In the genomic region with DNA sequence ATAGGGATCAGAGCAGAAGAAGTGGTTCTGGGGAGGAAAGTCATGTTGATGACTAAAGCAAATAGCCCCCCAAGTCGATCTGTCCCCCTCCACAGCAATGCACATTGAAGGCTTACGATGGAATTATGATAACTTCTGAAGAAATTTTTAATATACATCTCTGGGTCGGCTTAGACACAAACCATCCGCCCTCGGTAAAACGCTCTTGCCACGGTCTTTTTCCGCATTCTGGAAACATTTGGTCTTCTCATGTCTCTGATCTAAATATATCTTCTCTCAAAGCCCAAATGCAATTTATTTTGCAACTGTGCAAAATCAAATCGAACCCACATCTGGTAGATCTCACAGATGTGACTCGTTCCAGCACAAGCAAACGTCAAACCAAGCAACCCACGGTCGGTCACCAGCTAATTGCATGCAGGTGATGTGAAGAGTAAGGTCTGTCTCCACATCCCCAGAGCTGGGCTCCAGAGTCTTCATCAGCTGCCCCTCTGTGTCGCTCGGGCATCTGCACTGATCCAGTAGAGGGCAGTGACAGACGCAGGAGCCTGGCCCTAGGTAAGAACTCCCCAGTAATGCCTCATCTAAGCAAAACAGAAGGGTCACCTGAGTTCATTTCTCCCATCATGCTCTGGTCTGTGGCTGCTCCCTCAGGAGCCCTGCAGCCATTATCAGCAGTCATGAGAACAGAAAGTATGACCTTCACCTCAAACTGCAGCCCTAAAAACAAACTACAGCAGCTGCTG, we compare ENCODE assay signal across 9 mouse cellular contexts.
DNase-seq lines count a peak whose midpoint lies in the region; ATAC-seq and TF ChIP-seq lines count a peak whose summit lies in the region.
"Had no signal": no experiment of that assay in that cellular context is flagged by ENCODE, and none has a peak within 500 bp of the region (broad histone marks: within the 10 kb centered on the region; RNA-seq: fewer than 3 reads in every experiment).

No protein-coding gene starts in this region.

- no peak overlapping the region for H3K9ac ChIP-seq in MEL (ENCODE audit: control insufficient read depth, low read depth, low read length, poor library complexity, severe bottlenecking)
- no peak overlapping the region for H3K9ac ChIP-seq in heart, embryonic 13.5 days
- no peak overlapping the region for H3K9ac ChIP-seq in limb, embryonic 11.5 days (ENCODE audit: low read length)
- H3K9ac ChIP-seq: limb, embryonic 12.5 days had no signal

- peaks cover 0 to 12% of the 10 kb centered on the region in 2 experiments; a peak in 2 of 4 replicates for H3K36me3 ChIP-seq in MEL (ENCODE audit: control insufficient read depth in 1 of 2, insufficient read depth in 2 of 2, low read length in 2 of 2)
- no peaks in the 10 kb centered on the region for H3K36me3 ChIP-seq in heart, embryonic 13.5 days
- H3K36me3 ChIP-seq in limb, embryonic 11.5 days (ENCODE audit: control insufficient read depth, insufficient read depth, low read length), result no peaks in the 10 kb centered on the region
- H3K36me3 ChIP-seq: limb, embryonic 12.5 days had no signal

- TF ChIP-seq POLR2A in MEL (IDR thresholded peaks at IDR 0.05; ENCODE audit: control insufficient read depth in 1 of 2, insufficient read depth in 1 of 2, low read depth in 1 of 2, low read length in 2 of 2, poor library complexity in 1 of 2), result no peak

- 79% methylated on average over 16 of the region's 16 CpGs for WGBS in heart, embryonic 13.5 days
- 71% methylated on average over 16 of the region's 16 CpGs for WGBS in limb, embryonic 11.5 days

- no peaks in the 10 kb centered on the region for H3K9me3 ChIP-seq in MEL (replicated peaks; ENCODE audit: insufficient read depth, low read length)
- no peaks in the 10 kb centered on the region for H3K9me3 ChIP-seq in heart, embryonic 13.5 days
- no peaks in the 10 kb centered on the region for H3K9me3 ChIP-seq in limb, embryonic 11.5 days (ENCODE audit: control insufficient read depth, low read length)
- H3K9me3 ChIP-seq: limb, embryonic 12.5 days had no signal

- H3K79me2 ChIP-seq in MEL (ENCODE audit: control insufficient read depth, insufficient read depth, low read length, poor library complexity), result no peaks in the 10 kb centered on the region

- no peak; the same call in 1 of the 2 replicates for TF ChIP-seq RAD21 in MEL (IDR thresholded peaks at IDR 0.05; ENCODE audit: low read depth, low read length)

- H3K4me1 ChIP-seq in MEL (ENCODE audit: control insufficient read depth in 1 of 2, insufficient read depth in 2 of 2, low read length in 2 of 2), result peaks cover 6 to 15% of the 10 kb centered on the region in 2 experiments
- peaks cover 35% of the 10 kb centered on the region for H3K4me1 ChIP-seq in heart, embryonic 13.5 days
- H3K4me1 ChIP-seq in limb, embryonic 11.5 days (ENCODE audit: control insufficient read depth, insufficient read depth, low read length), result no peaks in the 10 kb centered on the region

- H3K27me3 ChIP-seq in MEL (ENCODE audit: control insufficient read depth in 1 of 2, insufficient read depth in 2 of 2, low read length in 2 of 2), result no peaks in the 10 kb centered on the region; a peak in 1 of 4 replicates
- no peaks in the 10 kb centered on the region for H3K27me3 ChIP-seq in heart, embryonic 13.5 days (replicated peaks)
- no peaks in the 10 kb centered on the region for H3K27me3 ChIP-seq in limb, embryonic 11.5 days (ENCODE audit: control insufficient read depth, insufficient read depth, low read length)
- H3K27me3 ChIP-seq: limb, embryonic 12.5 days had no signal

- no peak overlapping the region for H3K4me2 ChIP-seq in heart, embryonic 13.5 days
- no peak overlapping the region for H3K4me2 ChIP-seq in limb, embryonic 11.5 days (ENCODE audit: low read depth, severe bottlenecking)
- H3K4me2 ChIP-seq: limb, embryonic 12.5 days had no signal

- peak; percentile 27 for DNase-seq in A20 (ENCODE audit: low read depth, low spot score)
- no peak for DNase-seq in MEL (ENCODE audit: low read depth, low spot score)
- no peak for DNase-seq in limb, embryonic 11.5 days (ENCODE audit: low spot score)
- DNase-seq in cerebellum, postnatal 36 days, result no peak
- no peak for DNase-seq in ovary, postnatal 10 days (ENCODE audit: low spot score)
- no peak for DNase-seq in layer of hippocampus, adult 9-11 months
- DNase-seq: adrenal gland, adult 2 months had no signal

- no peak overlapping the region for H3K4me3 ChIP-seq in MEL (ENCODE audit: control insufficient read depth in 1 of 2, insufficient read depth in 1 of 2, low read depth in 2 of 2, low read length in 2 of 2)
- no peak overlapping the region for H3K4me3 ChIP-seq in heart, embryonic 13.5 days
- H3K4me3 ChIP-seq in limb, embryonic 11.5 days (ENCODE audit: low read depth, low read length), result no peak overlapping the region
- H3K4me3 ChIP-seq: limb, embryonic 12.5 days had no signal

- TF ChIP-seq CTCF in MEL (IDR thresholded peaks at IDR 0.05 in 2 of 3, conservative IDR thresholded peaks at IDR 0.05 in 1 of 3; ENCODE audit: control insufficient read depth in 1 of 3, insufficient read depth in 1 of 3, low read depth in 2 of 3, low read length in 3 of 3, poor library complexity in 1 of 3, severe bottlenecking in 1 of 3), result peak in 2 of 3 experiments; percentile 5 to 10; a peak in 1 of 6 replicates

- no peak overlapping the region for H3K27ac ChIP-seq in MEL (ENCODE audit: control insufficient read depth, low read depth, low read length)
- peak overlapping the region; percentile 71 for H3K27ac ChIP-seq in heart, embryonic 13.5 days (replicated peaks)
- no peak overlapping the region for H3K27ac ChIP-seq in limb, embryonic 11.5 days (replicated peaks; ENCODE audit: low read depth, low read length)
- H3K27ac ChIP-seq: limb, embryonic 12.5 days had no signal

- ATAC-seq in heart, embryonic 13.5 days (ENCODE audit: extremely low read depth, insufficient number of reproducible peaks, low FRiP score, low TSS enrichment), result no peak
- ATAC-seq in limb, embryonic 11.5 days (ENCODE audit: insufficient number of reproducible peaks, low FRiP score, low TSS enrichment, low read depth), result peak; percentile 19; the same call in 1 of the 2 replicates

- no peak for TF ChIP-seq EP300 in MEL (IDR thresholded peaks at IDR 0.05; ENCODE audit: low read depth in 1 of 2, low read length in 2 of 2)

TF ChIP-seq in MEL, 35 proteins besides CTCF, POLR2A, EP300 and RAD21:
- TF ChIP-seq TBP (IDR thresholded peaks at IDR 0.05; ENCODE audit: low read depth, low read length) (no peak), NELFE (IDR thresholded peaks at IDR 0.05; ENCODE audit: low read depth, low read length) (no peak), ZC3H11A (IDR thresholded peaks at IDR 0.05; ENCODE audit: low read depth, low read length) (no peak), CHD2 (IDR thresholded peaks at IDR 0.05; ENCODE audit: low read length) (no peak), NRF1 (IDR thresholded peaks at IDR 0.05; ENCODE audit: insufficient read depth, low read depth, low read length, poor library complexity, severe bottlenecking) (no peak), MYB (IDR thresholded peaks at IDR 0.05; ENCODE audit: low read depth, low read length) (no peak), CHD1 (IDR thresholded peaks at IDR 0.05; ENCODE audit: low read depth, low read length) (no peak), MEF2A (IDR thresholded peaks at IDR 0.05; ENCODE audit: extremely low read depth, insufficient replicate concordance, low read depth, low read length, poor library complexity, severe bottlenecking) (no peak), HCFC1 (IDR thresholded peaks at IDR 0.05; ENCODE audit: low read depth, low read length) (no peak)
